ENCODE assay signal across 14 mouse cellular contexts in the genomic region with DNA sequence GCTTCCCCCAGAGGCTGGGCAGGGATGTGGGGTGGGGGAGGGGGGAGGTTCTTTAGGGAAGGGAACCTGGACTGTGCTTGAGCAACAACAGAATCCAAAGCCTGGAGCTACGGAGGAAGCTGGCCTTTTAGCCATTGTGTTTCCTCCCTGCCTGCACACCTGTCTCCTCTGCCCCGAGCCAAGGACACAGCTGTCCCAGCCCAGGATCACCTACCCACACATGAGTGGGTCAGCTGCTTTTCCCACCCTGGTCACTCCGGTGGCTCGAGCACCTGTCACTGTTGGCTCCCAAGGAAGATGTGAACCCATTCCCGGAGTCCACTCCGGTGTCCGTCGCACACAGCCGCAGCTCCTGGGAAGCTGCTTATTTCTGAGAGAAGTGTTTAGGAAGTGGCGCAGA. TPM values are rescaled to one million over a fixed set of nuclear protein-coding genes. Genes with fewer than 3 reads are reported as not detected.
"Had no signal": no experiment of that assay in that cellular context is flagged by ENCODE, and none has a peak within 500 bp of the region (broad histone marks: within the 10 kb centered on the region; RNA-seq: fewer than 3 reads in every experiment).

No protein-coding gene starts in this region.

- H3K4me2 ChIP-seq: kidney, embryonic 15.5 days; liver, embryonic 13.5 days; lung, embryonic 15.5 days; midbrain, embryonic 12.5 days; neural tube, embryonic 15.5 days had no signal

- DNase-seq: kidney, postnatal 25 days; liver; liver, embryonic 13.5 days; liver, postnatal 0 days; lung, postnatal 14 days; right cerebral cortex, adult 18-20 months; thymus, postnatal 14 days had no signal

- H3K36me3 ChIP-seq: kidney, embryonic 15.5 days; liver, embryonic 13.5 days; lung, embryonic 15.5 days; neural tube, embryonic 15.5 days had no signal

- H3K27me3 ChIP-seq: kidney, embryonic 15.5 days; lung, embryonic 15.5 days; midbrain, embryonic 12.5 days; neural tube, embryonic 15.5 days had no signal

- H3K4me3 ChIP-seq: kidney, embryonic 15.5 days; left cerebral cortex, adult 2 months; liver, embryonic 13.5 days; lung, embryonic 15.5 days; megakaryocyte, embryonic 14.5 days; midbrain, embryonic 12.5 days; neural tube, embryonic 15.5 days had no signal

RNA-seq across cellular contexts. Expression of a gene that starts 7.3 kb away (rescaled TPM):
- polyA plus RNA-seq: macrophage had no signal
